Mouse (Mus musculus): ENCODE measurements around the gene Ksr2. TPM values are rescaled to one million over a fixed set of nuclear protein-coding genes. Genes with fewer than 3 reads are reported as not detected.

Gene Ksr2
- total and polyA plus RNA-seq, 2 experiments from 2014 or later: 8.9 to 14.5 TPM

- Histone ChIP-seq H3K4me2 (ENCODE audit: low read depth, low read length, poor library complexity, severe bottlenecking) (peak overlapping the region; percentile 26; the same call in 1 of the 2 replicates), H3K4me1 (ENCODE audit: insufficient read depth, low read length) (peaks cover 10% of the 10 kb centered on the region), H3K36me3 (ENCODE audit: insufficient read depth, low read length) (no peaks in the 10 kb centered on the region), H3K9me3 (ENCODE audit: low read length) (no peaks in the 10 kb centered on the region), H3K27ac (ENCODE audit: low read depth, low read length) (0 out of 2 replicates have a peak overlapping the region, but pooled peaks have one; percentile 51), H3K4me3 (ENCODE audit: low read depth, low read length) (no peak overlapping the region), H3K9ac (replicated peaks; ENCODE audit: low read length, poor library complexity, severe bottlenecking) (0 out of 2 replicates have a peak overlapping the region, but pooled peaks have one; percentile 24), H3K27me3 (ENCODE audit: insufficient read depth, low read length) (no peaks in the 10 kb centered on the region)
- 14% methylated on average over 18 of the region's 18 CpGs for WGBS
- ATAC-seq (ENCODE audit: low FRiP score): peak; percentile 38; the same call in 1 of the 2 replicates
- DNase-seq (ENCODE audit: low spot score): peak; percentile 29
- no peak for TF ChIP-seq CTCF (IDR thresholded peaks at IDR 0.05)
These were observed 27.5 kb downstream of the Ksr2 start for GRCm38 (mm10) chr5:117441242-117441842.

- Histone ChIP-seq H3K36me3 (ENCODE audit: insufficient read depth, low read length) (no peaks in the 10 kb centered on the region), H3K4me2 (ENCODE audit: low read depth, low read length, poor library complexity, severe bottlenecking) (no peak overlapping the region), H3K4me1 (ENCODE audit: insufficient read depth, low read length) (peaks cover 10% of the 10 kb centered on the region), H3K27me3 (ENCODE audit: insufficient read depth, low read length) (no peaks in the 10 kb centered on the region), H3K4me3 (ENCODE audit: low read depth, low read length) (no peak overlapping the region), H3K9me3 (ENCODE audit: low read length) (no peaks in the 10 kb centered on the region), H3K9ac (replicated peaks; ENCODE audit: low read length, poor library complexity, severe bottlenecking) (no peak overlapping the region), H3K27ac (ENCODE audit: low read depth, low read length) (no peak overlapping the region)
- WGBS: 92% methylated on average over 12 of the region's 12 CpGs
- ATAC-seq (ENCODE audit: low FRiP score) (no peak), DNase-seq (ENCODE audit: low spot score) (no peak)
- TF ChIP-seq CTCF (IDR thresholded peaks at IDR 0.05): no peak
These were observed 28.5 kb downstream of the Ksr2 start for GRCm38 (mm10) chr5:117442157-117442765.

GRCm38 (mm10) chr5:117443141-117443540 lies 29.3 kb downstream of the Ksr2 start:
- no peaks in the 10 kb centered on the region for H3K27me3 ChIP-seq (ENCODE audit: insufficient read depth, low read length)
- H3K9me3 ChIP-seq (ENCODE audit: low read length): no peaks in the 10 kb centered on the region
- DNase-seq (ENCODE audit: low spot score) (no peak), ATAC-seq (ENCODE audit: low FRiP score) (no peak)
- no peaks in the 10 kb centered on the region for H3K36me3 ChIP-seq (ENCODE audit: insufficient read depth, low read length)
- no peak overlapping the region for H3K27ac ChIP-seq (ENCODE audit: low read depth, low read length)
- peaks cover 10% of the 10 kb centered on the region for H3K4me1 ChIP-seq (ENCODE audit: insufficient read depth, low read length)
- no peak for TF ChIP-seq CTCF (IDR thresholded peaks at IDR 0.05)
- WGBS: 95% methylated on average over 4 of the region's 4 CpGs
- no peak overlapping the region for H3K4me2 ChIP-seq (ENCODE audit: low read depth, low read length, poor library complexity, severe bottlenecking)
- no peak overlapping the region for H3K4me3 ChIP-seq (ENCODE audit: low read depth, low read length)
- H3K9ac ChIP-seq (replicated peaks; ENCODE audit: low read length, poor library complexity, severe bottlenecking): no peak overlapping the region

- Histone ChIP-seq H3K27me3 (ENCODE audit: insufficient read depth, low read length) (no peaks in the 10 kb centered on the region), H3K4me2 (ENCODE audit: low read depth, low read length, poor library complexity, severe bottlenecking) (no peak overlapping the region), H3K9me3 (ENCODE audit: low read length) (no peaks in the 10 kb centered on the region), H3K4me3 (ENCODE audit: low read depth, low read length) (no peak overlapping the region), H3K36me3 (ENCODE audit: insufficient read depth, low read length) (no peaks in the 10 kb centered on the region), H3K27ac (ENCODE audit: low read depth, low read length) (no peak overlapping the region), H3K4me1 (ENCODE audit: insufficient read depth, low read length) (peaks cover 10% of the 10 kb centered on the region), H3K9ac (replicated peaks; ENCODE audit: low read length, poor library complexity, severe bottlenecking) (no peak overlapping the region)
- ATAC-seq (ENCODE audit: low FRiP score) (no peak), DNase-seq (ENCODE audit: low spot score) (no peak)
- no peak for TF ChIP-seq CTCF (IDR thresholded peaks at IDR 0.05)
- 92% methylated on average over 6 of the region's 6 CpGs for WGBS
These were observed 30.1 kb downstream of the Ksr2 start for GRCm38 (mm10) chr5:117443902-117444301.

- DNase-seq (ENCODE audit: low spot score) (no peak), ATAC-seq (ENCODE audit: low FRiP score) (no peak)
- Histone ChIP-seq H3K27ac (ENCODE audit: low read depth, low read length) (no peak overlapping the region), H3K4me2 (ENCODE audit: low read depth, low read length, poor library complexity, severe bottlenecking) (no peak overlapping the region), H3K36me3 (ENCODE audit: insufficient read depth, low read length) (no peaks in the 10 kb centered on the region), H3K4me1 (ENCODE audit: insufficient read depth, low read length) (no peaks in the 10 kb centered on the region), H3K9ac (replicated peaks; ENCODE audit: low read length, poor library complexity, severe bottlenecking) (no peak overlapping the region), H3K9me3 (ENCODE audit: low read length) (no peaks in the 10 kb centered on the region), H3K4me3 (ENCODE audit: low read depth, low read length) (no peak overlapping the region), H3K27me3 (ENCODE audit: insufficient read depth, low read length) (no peaks in the 10 kb centered on the region)
- 46% methylated on average over 6 of the region's 6 CpGs for WGBS
- TF ChIP-seq CTCF (IDR thresholded peaks at IDR 0.05): peak; percentile 48
These were observed 33.9 kb downstream of the Ksr2 start for GRCm38 (mm10) chr5:117447698-117448097.

GRCm38 (mm10) chr5:117452013-117452412 lies 38.2 kb downstream of the Ksr2 start:
- Histone ChIP-seq H3K36me3 (ENCODE audit: insufficient read depth, low read length) (no peaks in the 10 kb centered on the region), H3K9ac (replicated peaks; ENCODE audit: low read length, poor library complexity, severe bottlenecking) (no peak overlapping the region), H3K27ac (ENCODE audit: low read depth, low read length) (no peak overlapping the region), H3K4me2 (ENCODE audit: low read depth, low read length, poor library complexity, severe bottlenecking) (no peak overlapping the region), H3K27me3 (ENCODE audit: insufficient read depth, low read length) (no peaks in the 10 kb centered on the region), H3K4me1 (ENCODE audit: insufficient read depth, low read length) (no peaks in the 10 kb centered on the region), H3K4me3 (ENCODE audit: low read depth, low read length) (no peak overlapping the region), H3K9me3 (ENCODE audit: low read length) (no peaks in the 10 kb centered on the region)
- no peak for DNase-seq (ENCODE audit: low spot score)
- WGBS: 98% methylated on average over 2 of the region's 2 CpGs
- TF ChIP-seq CTCF (IDR thresholded peaks at IDR 0.05): 0 out of 2 replicates have a peak, but pooled peaks have one; percentile 9
- ATAC-seq (ENCODE audit: low FRiP score): no peak
